Mouse (Mus musculus) spleen, postnatal 14 days (tissue): Measurements from ENCODE around the gene Plekhf1.
A peak's percentile ranks its signal among the peaks of the same experiment; 100 is the strongest.

Source experiments
- DNase-seq, 2 experiments: peaks; one replicate each; pipeline ENCODE4 v3.0.0; 2021 to 2022; ENCODE audit warnings: low spot score in 2 of 2

Plekhf1 gene

GRCm38 (mm10) chr7:38188281-38189075, 39.3 kb downstream of the Plekhf1 start:
- DNase-seq: no peak

- no peak for DNase-seq
Observed at GRCm38 (mm10) chr7:38187796-38188195, 40.0 kb downstream of the Plekhf1 start.

GRCm38 (mm10) chr7:38186861-38187260, 41.0 kb downstream of the Plekhf1 start:
- no peak for DNase-seq

DNA sequence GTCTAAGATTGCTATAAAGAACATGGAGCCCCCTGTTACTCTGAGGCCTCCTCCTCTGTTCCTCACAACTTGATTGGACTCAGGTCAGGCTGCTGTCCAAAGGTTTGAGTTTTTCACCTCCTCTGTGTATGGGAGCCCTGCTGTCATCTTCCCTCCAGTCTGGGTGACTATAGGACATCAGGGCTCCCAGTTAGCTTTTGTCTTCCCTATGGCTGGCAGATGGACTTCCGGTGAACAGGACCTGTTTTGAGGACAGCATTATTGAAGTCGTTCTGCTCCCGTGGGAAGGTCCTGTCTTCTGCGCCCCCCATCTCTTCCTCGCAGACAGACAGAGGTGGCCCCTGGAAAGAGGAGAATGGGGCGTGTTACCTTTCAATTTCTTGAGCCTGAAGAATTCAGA, 43.0 kb downstream of the Plekhf1 start:
- no peak for DNase-seq

GRCm38 (mm10) chr7:38184418-38184745, 43.4 kb downstream of the Plekhf1 start:
- DNase-seq: no peak

DNA sequence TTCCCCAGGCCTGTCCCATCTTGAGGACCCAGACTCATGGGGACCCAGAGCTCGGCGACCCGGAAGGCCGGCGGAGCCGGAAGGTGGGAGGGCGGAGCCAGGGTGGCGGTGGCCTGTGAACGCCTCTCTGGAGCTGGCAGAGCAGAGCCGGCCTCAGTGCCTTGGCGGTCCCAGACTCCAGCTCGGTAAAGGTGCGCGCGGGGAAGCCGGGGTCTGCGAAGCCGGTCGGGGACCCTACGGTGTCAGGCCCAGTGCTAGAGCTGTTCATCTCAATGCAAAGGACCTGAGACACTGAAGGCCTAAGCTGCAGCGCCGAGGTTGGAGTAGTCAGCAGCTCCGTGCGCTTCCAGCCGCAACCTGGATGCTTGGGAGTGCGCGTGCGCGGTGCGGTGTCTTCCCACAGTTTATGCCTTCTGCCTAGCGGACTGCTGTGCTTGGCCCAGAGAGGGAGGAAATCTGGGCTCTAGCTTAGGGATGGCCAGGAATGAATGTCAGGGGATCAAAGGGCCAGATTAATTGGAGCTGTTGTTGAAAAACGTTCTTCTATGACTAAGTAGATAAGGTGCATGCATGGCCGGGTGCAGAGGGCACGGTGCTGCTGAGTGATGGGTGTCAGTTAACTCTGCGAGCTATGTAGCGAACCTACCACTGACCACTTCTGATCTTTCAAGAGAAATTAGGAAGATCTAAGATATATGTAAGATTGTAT, 44.0 kb downstream of the Plekhf1 start:
- DNase-seq: peak; percentile 65 to 74

DNA sequence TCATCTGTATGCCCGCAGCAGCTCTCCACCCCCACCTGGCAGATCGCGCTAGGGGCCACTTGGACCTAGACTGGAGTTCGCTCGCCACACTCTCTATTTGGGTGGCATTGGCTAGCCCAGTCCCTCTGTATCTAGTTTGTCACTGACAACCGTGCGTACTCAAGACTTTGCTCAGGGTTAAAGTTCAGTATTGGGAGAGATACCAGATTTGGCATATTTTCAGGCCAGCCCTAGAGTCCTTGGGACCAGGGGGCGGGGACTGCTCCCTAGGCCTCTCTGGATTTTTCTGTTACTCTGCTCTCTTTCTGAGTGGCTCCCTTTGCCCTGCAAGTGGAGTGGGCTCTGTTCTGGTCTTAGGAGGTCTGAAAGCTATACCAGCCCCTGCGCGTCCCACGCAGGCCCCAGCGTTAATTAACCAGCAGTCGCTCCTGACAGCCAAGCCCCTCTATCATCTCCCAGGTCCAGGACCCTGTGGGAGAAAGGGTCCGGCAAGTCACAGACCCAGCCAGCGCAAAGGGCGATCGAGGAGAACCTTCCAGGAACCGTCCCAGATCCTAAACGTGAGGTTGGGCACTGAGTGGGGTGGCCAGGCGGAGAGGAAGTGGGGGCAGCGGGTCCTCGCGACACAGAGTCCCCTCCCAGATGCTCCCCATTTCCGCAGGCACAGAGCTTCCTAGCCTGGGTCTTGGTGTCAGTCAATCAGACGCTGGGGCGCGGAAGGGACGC, 44.7 kb downstream of the Plekhf1 start, which contains the start of gene 1600014C10Rik:
Gene 1600014C10Rik (plus strand): TSS at position 256 of the 726 bp plus-strand sequence.
- DNase-seq: no peak

DNA sequence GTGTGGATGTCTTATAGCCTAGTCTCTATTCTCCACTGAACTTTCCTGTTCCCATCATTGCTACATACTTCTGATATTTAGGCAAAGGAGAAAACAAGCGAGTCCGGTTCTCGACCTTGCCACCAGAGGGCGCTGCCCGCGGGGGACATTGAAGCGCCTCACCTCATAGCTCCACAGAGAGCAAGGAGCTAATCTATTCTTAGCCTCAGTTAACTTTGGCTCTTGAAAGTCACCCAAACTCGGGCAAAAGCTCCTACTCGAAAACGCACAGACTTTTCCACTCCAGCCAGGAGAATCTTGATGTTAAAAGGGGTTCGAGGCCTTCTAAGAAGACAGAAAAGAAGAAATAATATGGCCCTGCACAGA, 45.2 kb downstream of the Plekhf1 start:
- peak; percentile 68 to 81 for DNase-seq

DNA sequence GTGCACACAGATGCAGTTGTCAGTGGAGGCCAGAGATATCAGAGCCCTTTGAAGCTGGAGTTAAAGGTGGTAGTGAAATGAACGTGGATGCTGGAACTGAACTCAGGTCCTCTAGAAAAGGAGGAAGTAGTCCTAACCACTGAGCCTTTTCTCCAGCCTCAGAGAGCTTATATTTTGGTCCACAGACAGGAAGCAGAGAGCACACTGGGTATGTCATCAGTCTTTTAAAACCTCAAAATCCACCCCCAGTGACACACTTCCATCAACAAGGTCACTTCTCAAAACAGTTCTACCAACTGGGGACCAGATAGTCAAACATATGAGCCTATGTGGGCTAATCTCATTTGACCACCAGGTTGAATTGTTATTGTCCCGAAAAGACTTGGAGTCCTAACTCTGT, 46.5 kb downstream of the Plekhf1 start:
- no peak for DNase-seq

- no peak for DNase-seq
Observed at GRCm38 (mm10) chr7:38179896-38180295, 47.9 kb downstream of the Plekhf1 start.

GRCm38 (mm10) chr7:38176056-38176455, 51.8 kb downstream of the Plekhf1 start:
- no peak for DNase-seq

- no peak for DNase-seq
Observed at GRCm38 (mm10) chr7:38174321-38175148, 53.3 kb downstream of the Plekhf1 start.

DNA sequence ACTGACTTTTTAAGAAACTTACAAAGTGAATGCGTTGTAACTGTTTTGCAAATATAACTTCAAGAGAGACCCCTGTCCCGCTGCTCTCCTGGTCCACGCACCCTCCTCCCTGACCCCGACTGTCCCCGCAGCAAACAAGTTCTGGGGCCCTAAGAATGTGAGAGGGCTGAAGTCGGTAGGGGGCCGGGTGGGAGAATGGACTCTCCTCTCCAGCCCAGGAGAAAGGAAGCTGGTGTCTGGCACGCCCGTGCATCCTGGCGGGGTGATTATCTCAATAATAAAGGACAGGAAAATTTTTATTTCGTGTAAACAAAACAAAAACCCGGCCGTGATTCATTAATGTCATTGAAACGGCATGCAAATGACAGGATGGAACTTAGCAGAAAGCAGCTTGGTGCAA, 53.9 kb downstream of the Plekhf1 start:
- no peak for DNase-seq

DNA sequence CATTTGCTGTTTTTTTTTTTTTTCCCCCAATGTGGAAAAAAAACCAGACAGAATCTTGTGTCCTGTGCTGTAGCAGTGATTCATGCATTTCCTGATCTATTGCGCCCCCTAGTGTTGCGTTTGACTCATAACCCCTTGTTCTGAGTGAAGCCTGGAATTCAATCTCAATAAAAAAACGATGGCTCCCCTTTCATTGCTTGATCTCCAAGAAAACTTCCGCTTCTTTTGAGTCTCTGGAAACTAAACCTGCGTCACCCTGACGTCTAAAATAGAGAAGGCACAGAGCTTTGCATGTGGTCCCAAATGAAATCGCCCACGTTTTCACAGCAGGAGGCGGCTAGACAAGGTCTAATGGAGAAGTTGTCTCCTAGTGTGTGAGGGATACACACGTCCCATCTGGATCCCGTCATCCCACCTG, 60.1 kb downstream of the Plekhf1 start:
- DNase-seq: no peak
